Mouse (Mus musculus) cerebellum, adult 11-12 months (tissue): ENCODE measurements around the gene Ifngr2.
A peak's percentile ranks its signal among the peaks of the same experiment; 100 is the strongest.
"Not testable (repeated sequence)": the region's sequence is repeated elsewhere in the genome, so short reads cannot be mapped to it uniquely, and the experiment has no call there.

ENCODE experiments used
- DNase-seq: peaks from one replicate; pipeline ENCODE4 v3.0.0; 2022

Ifngr2 gene

DNA sequence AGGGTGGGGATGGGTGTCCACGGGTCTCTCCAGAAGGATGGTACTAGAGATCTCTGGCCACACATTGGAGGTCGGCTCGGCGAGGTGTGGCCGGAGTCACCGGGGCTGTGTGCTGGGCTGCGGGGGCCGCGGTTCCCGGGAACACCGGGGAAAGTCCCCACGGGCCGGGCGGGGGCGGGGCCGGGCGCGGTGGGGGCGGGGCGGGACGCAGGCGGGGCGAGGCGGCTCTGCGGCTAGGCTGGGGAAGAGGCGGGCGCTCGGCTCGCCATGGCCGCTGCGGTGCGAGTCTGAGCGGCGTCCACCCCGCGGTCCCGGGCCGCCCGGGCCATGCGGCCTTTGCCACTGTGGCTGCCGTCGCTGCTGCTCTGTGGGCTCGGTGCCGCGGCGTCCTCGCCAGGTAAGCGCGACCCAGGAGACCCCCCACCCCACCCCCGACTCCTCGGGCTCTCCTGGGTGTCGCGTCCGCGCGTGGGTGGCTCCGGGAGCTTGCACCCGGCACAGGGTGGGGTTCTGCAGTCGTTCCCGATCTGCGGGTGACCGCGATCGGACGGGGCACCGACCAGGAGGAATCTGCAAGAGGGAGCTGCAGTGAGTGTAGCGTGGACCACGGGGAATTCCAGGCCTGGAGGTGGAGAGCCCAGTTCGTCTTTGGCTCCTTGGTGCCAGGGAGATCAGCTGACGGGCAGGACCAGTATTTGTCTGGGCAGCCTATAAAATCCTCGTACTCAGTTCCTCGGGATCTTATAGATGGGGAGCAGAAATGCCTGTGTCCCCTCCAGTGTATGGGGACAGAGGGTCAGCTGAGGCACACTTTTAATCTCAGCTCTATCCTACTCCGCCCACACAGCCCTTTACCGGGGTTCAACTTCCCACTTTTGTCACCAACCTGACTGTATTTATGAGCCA lies at the start of gene Ifngr2:
Gene Ifngr2, plus strand, starts transcription at position 237 of the 906 bp plus-strand sequence.
- DNase-seq: peak; percentile 61

DNA sequence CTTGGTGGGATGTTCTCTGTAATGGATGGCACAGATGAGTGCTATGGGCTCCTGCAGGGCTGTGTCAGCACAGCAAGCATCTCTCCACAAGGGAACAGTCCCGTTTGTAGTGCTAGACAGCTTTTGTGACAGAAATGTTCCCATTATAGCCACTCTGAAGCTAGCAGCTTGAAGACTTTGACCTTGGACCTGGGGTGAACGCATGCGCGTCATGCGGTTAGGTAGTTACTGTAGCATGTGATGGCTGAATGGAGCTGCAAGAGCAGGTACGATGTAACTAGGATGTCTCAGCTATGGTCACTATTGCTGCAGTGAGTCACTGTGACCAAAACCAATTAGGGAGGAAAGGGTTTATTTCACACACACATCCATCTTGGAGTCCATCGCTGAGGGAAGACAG lies 48.8 kb upstream of the Ifngr2 start:
- no peak for DNase-seq

DNA sequence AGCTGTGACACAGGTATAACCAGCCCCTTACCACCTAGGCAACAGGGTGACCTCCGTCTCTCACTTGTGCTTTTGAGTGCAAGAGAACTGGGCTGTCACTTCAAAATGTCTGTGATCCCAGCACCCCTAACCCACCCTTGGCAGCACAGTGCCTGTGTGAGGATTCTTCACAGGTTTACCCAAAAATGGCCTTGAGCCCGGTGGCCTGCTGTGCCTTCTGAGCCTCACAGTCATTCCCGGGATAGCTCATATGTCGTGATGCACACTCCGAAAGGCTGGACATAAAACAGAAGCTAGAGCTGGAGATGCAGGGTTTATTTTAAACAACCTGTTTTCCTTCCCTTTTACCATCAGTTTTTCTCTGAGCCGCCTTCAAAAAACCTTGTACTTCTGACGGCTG lies 42.2 kb upstream of the Ifngr2 start:
- peak; percentile 37 for DNase-seq

DNA sequence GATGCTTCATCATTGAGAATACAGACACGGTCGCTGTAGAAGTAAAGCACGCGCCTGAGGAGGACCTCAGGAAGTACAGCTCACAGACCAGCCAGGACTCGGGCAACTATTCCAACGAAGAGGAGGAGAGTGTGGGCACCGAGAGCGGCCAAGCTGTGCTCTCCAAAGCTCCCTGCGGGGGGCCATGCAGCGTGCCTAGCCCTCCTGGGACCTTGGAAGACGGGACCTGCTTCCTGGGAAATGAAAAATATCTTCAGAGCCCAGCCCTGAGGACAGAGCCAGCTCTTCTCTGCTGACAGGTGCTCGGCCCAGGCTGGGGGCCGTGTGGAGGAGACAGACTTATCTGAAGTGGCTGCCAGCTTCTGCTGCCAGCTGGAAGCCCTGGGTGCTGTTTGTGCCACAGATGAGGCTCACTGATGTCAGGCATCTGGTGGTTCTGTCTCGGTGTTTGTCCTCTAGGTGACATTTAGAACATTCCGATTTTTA lies 41.7 kb upstream of the Ifngr2 start:
- peak; percentile 79 for DNase-seq

DNA sequence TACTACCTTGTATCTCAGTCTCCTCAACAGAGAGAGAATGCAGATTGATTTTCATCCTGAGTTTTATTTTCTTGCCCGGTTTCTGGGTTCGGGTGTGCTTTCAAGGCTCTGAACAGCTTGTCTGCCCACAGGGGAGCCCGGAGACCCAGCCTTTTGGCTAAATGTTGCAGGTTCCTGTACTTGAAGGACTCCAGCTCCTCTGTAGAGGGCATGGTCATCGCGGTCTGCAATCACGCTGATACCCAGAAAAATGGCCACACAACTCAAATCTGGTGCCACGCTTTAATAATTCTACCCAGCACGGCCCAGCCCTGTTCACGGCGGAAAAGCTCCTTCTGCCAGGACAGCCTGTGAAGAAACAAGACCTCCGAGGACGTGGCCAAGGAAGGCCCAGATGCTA lies 40.5 kb upstream of the Ifngr2 start:
- DNase-seq: peak; percentile 46

DNA sequence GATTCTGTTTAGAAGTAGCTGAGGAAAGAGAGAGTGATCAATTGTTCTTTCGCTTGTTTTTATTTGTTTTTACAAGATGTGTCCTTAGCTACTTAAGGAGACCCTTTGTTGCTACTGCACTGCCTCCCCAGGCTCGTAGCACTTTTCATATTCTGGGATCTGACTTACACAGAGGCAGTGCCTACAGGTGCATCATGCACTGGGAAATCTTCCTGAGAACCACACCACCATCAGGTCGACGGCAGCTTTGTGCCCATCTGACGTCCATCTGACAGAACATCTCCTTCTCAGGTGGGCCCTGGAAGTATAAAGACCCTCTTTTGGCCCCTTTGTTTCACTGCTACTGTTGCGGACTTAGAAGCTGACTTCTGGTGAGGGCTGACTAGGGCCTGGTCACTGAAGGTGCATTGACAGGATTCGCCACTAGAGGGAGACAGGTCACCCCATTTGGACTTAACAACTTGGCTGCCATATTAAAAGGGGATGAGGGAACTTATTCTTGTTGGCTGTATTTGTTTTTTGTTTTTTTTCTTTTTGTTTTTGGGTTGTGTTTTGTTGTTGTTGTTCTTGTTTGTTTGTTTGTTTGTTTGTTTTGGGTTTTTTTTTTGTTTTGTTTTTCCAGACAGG lies 34.6 kb upstream of the Ifngr2 start:
- peak; percentile 69 for DNase-seq

DNA sequence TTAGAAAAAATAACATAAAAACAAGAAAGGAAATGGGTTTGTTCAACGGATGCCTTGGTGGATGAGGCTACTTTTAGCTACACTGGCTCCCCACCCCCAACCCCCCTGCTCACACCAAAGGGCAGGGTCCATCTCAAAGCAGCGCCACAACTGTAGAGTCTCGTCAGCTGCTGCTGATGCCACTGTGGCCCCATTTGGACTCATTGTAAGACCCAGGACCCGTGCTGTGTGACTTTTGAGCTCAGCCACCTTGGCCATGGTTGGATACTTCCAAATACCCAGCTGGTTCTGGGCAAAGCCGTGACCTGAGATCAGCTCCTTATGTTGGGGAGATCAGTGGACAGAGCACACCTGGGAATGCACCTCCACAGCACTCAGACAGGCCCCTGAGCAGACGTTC lies 33.8 kb upstream of the Ifngr2 start:
- no peak for DNase-seq

DNA sequence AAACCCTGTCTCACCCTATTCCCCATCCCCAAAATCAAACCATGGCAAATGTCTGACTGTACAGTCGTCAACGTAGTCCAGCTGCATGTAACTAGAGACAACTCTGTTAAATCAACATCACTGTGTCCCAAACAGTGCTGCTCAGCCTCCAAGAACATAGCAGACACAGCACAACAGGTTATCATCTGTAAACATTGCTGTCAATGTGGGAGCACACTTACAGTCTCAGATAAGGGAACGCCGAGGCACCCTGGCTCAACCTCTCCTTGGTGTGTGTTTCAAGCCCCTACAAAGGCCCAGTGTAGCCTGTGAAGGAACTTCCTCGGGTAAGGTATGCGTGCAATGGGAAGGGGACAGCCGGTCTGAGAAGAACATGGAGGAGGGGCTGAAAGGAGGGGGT lies 29.9 kb upstream of the Ifngr2 start:
- no peak for DNase-seq

DNA sequence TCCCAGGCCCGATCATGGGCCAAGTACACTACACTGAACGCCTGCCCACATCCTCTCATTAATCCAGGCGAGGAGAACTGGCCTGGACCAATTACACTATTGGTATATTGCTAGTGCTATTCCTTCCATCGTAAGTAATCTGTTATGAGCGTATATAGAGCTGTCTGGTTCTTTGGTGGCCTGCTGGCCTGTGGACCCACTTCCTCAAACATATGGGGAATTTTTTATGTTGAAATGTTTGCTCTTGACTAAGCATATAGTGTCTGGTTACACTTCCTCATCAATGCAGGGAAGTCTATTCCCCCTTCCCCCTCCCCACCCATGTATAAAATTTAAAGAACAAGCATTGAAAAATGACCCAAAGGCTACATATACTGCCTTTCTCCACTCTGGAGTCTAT lies 24.8 kb upstream of the Ifngr2 start:
- DNase-seq: no peak

DNA sequence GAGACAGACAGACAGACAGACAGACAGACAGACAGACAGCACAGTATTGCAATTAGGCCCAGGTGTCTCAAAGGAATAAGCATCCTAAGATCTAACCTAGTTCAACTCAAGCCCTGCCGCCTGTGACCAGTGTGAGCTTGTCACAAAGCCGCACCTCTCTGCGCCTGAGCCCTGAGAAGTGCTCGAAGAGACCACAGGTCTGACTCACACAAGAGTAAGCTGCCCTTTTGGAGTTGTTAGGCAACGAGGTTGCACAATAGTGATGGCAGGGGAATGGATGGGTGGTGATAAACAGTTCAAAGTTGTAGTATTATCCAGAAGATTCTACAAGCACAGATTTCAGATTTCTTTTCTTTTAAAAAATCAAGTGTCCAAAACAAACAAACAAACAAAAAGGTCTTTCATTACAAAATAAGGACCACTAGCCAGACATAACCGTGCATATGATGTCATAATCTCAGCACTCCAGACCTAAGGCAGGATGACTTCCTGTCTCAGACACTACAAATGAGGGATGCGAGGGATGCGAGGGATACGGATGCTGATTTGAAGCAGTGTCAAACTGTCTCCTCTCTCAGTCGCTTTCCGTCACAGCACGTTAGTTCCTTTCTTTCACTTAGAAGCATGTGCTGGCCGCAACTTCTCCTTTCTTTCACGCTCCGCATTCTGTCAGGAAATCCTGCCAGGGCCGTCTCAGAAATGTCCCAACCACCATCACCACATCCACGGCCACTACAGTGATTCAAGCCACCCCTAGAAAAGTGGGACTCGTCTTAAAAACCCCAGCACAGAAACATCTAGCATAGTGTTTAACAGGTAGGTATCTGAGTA lies 24.2 kb upstream of the Ifngr2 start:
- DNase-seq: no peak

DNA sequence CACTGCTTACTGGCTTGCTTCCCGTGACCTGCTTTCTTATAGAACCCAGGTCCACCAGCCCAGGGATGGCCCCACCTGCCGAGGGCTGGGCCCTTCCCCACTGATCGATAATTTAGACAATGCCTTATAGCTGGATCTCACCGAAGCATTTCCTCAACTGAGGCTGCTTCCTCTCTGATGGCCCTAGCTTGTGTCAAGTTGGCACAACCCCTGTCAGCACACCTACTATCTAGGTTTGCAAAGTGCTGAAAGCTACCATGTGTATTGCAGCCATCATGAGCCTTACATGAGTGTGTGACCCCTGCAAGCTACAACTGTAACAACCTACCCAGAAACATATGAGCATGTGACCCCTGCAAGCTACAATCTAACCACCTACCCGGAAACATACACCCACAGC lies 22.7 kb upstream of the Ifngr2 start:
- DNase-seq: no peak

DNA sequence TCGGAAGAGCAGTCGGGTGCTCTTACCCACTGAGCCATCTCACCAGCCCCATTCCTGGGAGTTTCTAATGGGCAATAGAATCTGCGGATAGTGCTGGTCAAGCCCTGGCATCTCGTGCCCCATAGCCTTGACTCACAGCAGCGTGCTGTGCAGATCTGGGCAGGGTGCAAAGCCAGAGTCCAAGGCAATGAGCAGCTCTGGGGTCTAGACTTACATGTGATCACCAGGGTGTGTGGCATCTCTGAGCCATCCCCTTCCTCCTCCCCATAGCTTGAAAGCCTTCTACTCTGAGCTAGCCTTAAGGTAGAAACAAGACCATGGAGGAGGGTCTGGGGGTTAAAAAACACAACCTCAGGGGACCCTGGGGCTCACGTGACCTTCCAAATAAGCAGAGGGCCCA lies 20.6 kb upstream of the Ifngr2 start:
- no peak for DNase-seq

DNA sequence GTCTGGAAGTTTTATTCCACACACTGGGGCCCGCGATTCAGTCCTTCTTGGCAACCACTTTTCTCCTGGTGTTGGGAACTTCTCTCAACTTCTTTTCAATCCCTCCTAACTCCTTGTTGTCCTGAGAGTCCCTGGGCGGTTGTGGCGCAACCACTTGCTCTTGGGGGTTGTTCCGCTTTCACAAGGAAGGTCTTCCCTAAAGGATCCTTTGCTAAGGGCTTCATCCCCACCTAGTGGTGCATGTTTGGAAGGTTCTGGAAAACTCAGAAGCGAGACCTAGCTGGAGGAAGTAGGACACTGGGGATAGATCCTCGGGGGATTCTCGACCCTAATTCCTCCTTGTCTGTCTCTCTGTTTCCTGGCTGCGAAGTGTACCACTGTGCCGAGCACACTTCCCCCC lies 19.8 kb upstream of the Ifngr2 start:
- no peak for DNase-seq

DNA sequence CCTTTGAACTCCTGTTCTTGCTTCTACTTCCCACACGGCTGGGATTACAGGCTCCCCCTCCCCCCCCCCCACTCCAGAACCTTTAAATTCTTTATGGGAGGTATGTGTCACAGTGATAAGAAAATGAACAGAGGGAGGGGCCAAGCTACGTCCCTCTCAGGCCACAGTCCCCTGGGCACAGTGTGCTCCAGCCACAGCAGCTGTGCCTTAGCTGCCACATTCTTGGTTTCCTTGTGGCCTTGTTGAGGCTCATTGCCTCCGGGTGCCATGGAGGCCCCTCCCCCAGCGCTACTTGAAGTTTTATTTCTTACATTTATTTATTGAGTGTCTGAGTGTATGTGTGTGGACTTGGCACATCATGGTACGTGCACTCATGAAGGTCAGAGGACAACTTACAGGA lies 19.4 kb upstream of the Ifngr2 start:
- no peak for DNase-seq

DNA sequence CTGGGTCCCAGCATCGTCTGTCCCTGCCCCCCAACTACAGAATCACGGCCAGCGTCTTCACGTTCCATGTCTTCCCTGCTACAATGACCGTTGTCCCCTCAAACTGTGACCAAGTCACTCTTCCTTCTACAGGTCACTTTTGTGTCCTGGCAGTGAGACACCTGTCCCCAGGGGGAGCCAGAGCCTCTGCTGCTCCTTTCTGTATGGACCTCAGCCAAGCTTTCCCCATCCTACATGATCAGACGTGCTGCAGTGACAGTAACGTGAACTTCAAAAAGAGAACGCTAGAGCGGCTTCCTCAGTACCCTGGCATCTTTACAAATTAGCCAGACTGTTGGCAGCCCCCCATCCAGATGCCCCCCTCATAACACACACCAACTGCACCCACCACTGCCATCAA lies 18.3 kb upstream of the Ifngr2 start:
- no peak for DNase-seq

DNA sequence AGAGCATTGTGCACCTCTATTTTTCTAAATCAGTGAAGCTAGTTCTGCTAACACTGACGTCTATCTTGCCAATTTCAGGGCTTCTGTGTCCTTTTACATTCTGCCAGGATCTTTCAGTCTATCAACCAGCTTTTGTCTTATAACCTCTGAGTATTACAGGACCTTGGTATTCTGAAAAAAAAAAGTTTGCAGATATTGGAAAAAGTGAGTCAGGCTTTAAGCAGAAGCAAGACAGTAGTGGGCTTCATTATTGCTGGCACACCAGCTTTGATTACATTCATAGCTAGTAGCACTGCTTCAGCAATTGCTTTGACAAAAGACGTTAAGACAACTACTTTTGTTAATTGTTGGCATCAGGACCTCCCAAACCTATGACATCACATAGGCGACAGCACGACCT lies 16.0 kb upstream of the Ifngr2 start:
- not testable (repeated sequence) for DNase-seq

DNA sequence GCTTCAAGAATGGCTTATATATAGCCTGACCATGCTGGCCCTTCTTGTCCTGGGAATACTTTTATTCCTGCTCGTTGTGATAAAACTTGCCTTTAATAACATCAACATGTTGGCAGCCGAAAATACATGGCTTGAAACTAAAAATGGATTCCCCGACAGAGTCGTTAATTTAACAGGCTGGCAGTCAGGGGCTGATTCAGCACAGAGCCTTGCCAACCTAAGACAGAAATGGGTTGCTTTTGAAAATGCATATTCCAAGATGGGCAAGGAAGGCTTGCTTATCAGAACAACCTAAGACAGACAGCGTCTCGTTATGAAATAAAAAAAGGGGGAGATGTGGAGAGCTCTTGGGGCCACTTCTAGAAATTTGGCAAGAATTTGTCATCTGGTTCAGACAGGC lies 15.0 kb upstream of the Ifngr2 start:
- DNase-seq: no peak

DNA sequence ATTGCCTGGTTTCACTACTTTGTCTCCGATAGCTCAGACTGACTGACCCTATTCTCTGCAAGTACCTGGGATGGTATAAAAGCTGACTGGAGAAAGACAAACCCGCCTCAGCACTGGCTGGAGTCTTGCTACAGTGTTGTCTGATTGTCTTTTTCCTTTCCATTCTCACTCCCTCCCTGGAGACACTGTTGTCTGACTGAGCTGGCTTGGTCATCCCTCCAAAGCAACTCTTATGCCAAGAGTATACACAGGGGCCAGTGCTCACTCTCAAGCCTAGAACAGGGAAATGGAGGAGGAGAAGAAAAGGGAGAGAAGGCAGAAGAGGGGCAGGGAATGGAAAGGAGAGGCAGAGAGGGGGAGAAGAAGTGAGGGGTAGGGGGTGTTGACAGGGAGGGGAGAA lies 14.4 kb upstream of the Ifngr2 start:
- DNase-seq: no peak

DNA sequence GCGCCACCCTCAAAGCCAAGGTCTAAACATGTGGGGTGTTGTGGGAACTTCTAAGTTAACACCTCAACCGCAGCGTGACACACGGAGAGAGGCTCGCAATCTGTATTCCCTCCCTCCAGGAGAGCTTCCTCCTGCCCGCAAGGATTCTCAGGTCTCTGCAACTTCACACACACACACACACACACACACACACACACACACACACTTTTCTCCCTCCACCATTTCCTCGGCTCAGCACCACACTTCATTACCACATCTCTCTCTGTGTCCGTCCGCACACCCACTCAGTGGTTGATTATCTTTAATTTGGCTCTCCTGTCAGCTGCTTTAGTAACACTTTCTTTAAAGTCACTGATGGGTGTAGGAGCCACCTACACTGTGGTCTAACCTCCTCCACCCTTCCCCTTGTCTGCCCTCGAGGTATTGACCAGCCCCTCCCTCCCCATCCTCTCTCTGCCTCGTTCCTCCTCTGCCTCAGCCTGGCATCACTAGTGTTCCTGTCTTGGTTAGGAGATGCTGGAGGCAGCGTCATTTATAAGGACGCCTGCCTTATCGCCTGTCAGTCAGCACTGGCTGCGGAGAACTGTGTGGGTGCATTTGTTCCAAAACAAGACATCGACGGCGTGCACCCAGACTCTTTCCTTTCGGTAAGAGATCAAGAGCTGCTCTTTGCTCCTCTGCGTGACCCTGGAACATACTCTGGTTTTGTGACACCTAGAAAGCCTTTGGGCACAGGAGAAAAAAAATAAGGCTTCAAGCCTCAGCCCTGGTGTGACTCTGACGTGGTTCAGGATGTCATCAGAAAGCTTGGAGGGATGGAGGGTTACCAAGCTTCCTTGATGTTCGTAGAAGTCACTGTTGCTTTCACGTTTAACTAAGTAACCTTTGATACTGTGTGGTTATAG lies 13.5 kb upstream of the Ifngr2 start:
- no peak for DNase-seq

DNA sequence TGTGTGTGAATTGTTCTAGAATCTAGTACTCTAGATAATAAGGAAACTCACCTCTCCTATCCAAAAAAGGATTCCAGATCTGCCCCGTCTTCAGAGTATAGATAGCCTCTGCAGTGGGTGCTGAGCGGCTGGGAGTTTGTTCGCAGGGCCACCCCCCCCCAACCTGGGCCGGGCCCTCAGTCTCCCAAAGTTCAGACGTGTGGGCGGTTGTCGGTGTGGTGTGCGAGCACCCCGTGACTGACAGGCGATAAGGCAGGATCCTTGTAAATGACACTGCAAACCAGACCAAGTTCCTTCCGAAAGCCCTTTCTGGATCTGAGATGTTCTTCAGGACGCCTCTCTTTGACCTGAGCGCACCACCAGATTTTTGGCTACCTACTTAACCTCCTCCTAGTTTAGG lies 12.4 kb upstream of the Ifngr2 start:
- DNase-seq: no peak

DNA sequence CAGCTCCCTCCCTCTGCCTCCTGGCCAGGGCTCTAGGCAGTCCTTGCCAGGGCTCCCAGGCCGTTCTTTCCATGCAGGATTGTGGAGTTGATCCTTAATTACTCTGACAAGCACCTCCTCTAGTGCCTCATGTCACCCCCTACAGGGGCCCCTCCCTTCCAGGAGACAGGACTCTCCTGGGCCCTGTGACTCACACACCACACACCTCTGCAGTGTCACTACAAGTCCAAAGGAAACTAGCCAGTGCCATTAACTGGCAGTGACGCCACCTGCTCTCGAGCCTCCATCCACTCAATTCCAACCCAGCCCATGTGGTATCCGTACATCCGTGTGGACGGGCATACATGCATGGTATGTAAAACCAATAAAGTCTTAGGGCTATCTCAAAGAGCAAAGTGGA lies 12.0 kb upstream of the Ifngr2 start:
- no peak for DNase-seq

DNA sequence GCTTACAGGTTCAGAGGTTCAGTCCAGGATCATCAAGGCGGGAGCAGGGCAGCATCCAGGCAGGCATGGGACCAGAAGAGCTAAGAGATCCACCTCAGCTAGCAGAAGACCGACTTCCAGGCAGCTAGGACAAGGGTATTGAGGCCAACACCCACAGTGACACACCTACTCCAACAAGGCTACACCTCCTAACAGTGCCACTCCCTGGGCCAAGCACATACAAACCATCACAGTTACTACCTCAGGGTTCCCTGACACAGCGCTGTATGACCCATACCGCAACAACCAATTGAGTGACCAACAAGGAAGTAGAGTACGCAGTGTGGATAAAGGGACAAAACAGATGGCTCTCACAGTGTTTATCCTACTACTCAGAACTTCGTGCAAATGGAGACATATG lies 10.5 kb upstream of the Ifngr2 start:
- no peak for DNase-seq
